Comparison of ENCODE assay signal across 9 mouse cellular contexts in genomic region chr6:83161442-83161841, GRCm38 (mm10). TPM values are rescaled to one million over a fixed set of nuclear protein-coding genes. Genes with fewer than 3 reads are reported as not detected.
DNase-seq lines count a peak whose midpoint lies in the region; ATAC-seq and TF ChIP-seq lines count a peak whose summit lies in the region.
"Had no signal": no experiment of that assay in that cellular context is flagged by ENCODE, and none has a peak within 500 bp of the region (broad histone marks: within the 10 kb centered on the region; RNA-seq: fewer than 3 reads in every experiment).

No protein-coding gene starts in this region.

- no peaks in the 10 kb centered on the region for H3K9me3 ChIP-seq in heart, postnatal 0 days (replicated peaks; ENCODE audit: control insufficient read depth, low read length)
- no peaks in the 10 kb centered on the region for H3K9me3 ChIP-seq in hindbrain, embryonic 15.5 days
- no peaks in the 10 kb centered on the region for H3K9me3 ChIP-seq in midbrain, embryonic 13.5 days

- 9% methylated on average over 19 of the region's 19 CpGs for whole genome bisulfite sequencing in heart, postnatal 0 days
- 7% methylated on average over 19 of the region's 19 CpGs for WGBS in hindbrain, embryonic 15.5 days
- 6% methylated on average over 19 of the region's 19 CpGs for WGBS in midbrain, embryonic 13.5 days

- peak overlapping the region; percentile 69 for H3K4me2 ChIP-seq in heart, postnatal 0 days (ENCODE audit: low read depth, low read length)
- peak overlapping the region; percentile 54 for H3K4me2 ChIP-seq in hindbrain, embryonic 15.5 days
- peak overlapping the region; percentile 44 for H3K4me2 ChIP-seq in midbrain, embryonic 13.5 days (replicated peaks)

- no peaks in the 10 kb centered on the region for H3K36me3 ChIP-seq in heart, postnatal 0 days (replicated peaks; ENCODE audit: control insufficient read depth, insufficient read depth, low read length)
- no peaks in the 10 kb centered on the region for H3K36me3 ChIP-seq in hindbrain, embryonic 15.5 days
- H3K36me3 ChIP-seq in midbrain, embryonic 13.5 days: no peaks in the 10 kb centered on the region

- peaks cover 27% of the 10 kb centered on the region for H3K27me3 ChIP-seq in heart, postnatal 0 days (ENCODE audit: control insufficient read depth, insufficient read depth, low read length)
- H3K27me3 ChIP-seq in hindbrain, embryonic 15.5 days: peaks cover 29% of the 10 kb centered on the region
- H3K27me3 ChIP-seq in midbrain, embryonic 13.5 days: peaks cover 43% of the 10 kb centered on the region

- TF ChIP-seq CTCF in heart, postnatal 0 days (IDR thresholded peaks at IDR 0.05; ENCODE audit: low read depth): no peak

- peak overlapping the region; percentile 22; the same call in 1 of the 2 replicates for H3K9ac ChIP-seq in heart, postnatal 0 days (replicated peaks; ENCODE audit: low read depth, low read length)
- H3K9ac ChIP-seq in hindbrain, embryonic 15.5 days: no peak overlapping the region
- peak overlapping the region; percentile 51; the same call in 1 of the 2 replicates for H3K9ac ChIP-seq in midbrain, embryonic 13.5 days (replicated peaks)

- no peak overlapping the region for H3K27ac ChIP-seq in heart, postnatal 0 days (ENCODE audit: low read depth)
- H3K27ac ChIP-seq in brown adipose tissue, adult 24 weeks (replicated peaks; ENCODE audit: low read depth, low read length): no peak overlapping the region
- no peak overlapping the region for H3K27ac ChIP-seq in hindbrain, embryonic 15.5 days (replicated peaks)
- no peak overlapping the region for H3K27ac ChIP-seq in midbrain, embryonic 13.5 days

- peaks cover 12% of the 10 kb centered on the region for H3K4me1 ChIP-seq in heart, postnatal 0 days (ENCODE audit: control insufficient read depth, insufficient read depth)
- H3K4me1 ChIP-seq in brown adipose tissue, adult 24 weeks (ENCODE audit: control insufficient read depth, insufficient read depth, insufficient read length, low read length): peaks cover 3% of the 10 kb centered on the region; the same call in 1 of the 2 replicates
- H3K4me1 ChIP-seq in hindbrain, embryonic 15.5 days (replicated peaks): peaks cover 26% of the 10 kb centered on the region
- H3K4me1 ChIP-seq in midbrain, embryonic 13.5 days (replicated peaks): peaks cover 25% of the 10 kb centered on the region

- peak overlapping the region; percentile 43 for H3K4me3 ChIP-seq in heart, postnatal 0 days (ENCODE audit: low read depth, low read length)
- peak overlapping the region; percentile 61; the same call in 1 of the 2 replicates for H3K4me3 ChIP-seq in brown adipose tissue, adult 24 weeks (ENCODE audit: insufficient read depth, low read depth, low read length)
- peak overlapping the region; percentile 26 for H3K4me3 ChIP-seq in hindbrain, embryonic 15.5 days
- H3K4me3 ChIP-seq in midbrain, embryonic 13.5 days (replicated peaks): peak overlapping the region; percentile 28

- no peak for TF ChIP-seq EP300 in heart, postnatal 0 days (IDR thresholded peaks at IDR 0.05; ENCODE audit: low read depth)

- no peak for DNase-seq in heart, postnatal 0 days (ENCODE audit: low spot score)
- DNase-seq in heart, adult 8-10 months (ENCODE audit: low spot score): no peak
- DNase-seq in thymus, postnatal 4 days: no peak
- no peak for DNase-seq in layer of hippocampus, adult 18-20 months (ENCODE audit: low spot score in 2 of 2)
- DNase-seq in spleen, postnatal 4 days (ENCODE audit: low spot score in 2 of 2): no peak
- DNase-seq: gastrocnemius, postnatal 14 days had no signal

- ATAC-seq in heart, postnatal 0 days (ENCODE audit: insufficient read depth, low read depth): no peak
- ATAC-seq in hindbrain, embryonic 15.5 days (ENCODE audit: low FRiP score, low read depth): no peak
- ATAC-seq in midbrain, embryonic 13.5 days: no peak

RNA-seq across cellular contexts. Expression of gene Dctn1, which starts 4.3 kb away (rescaled TPM):
- 45.9 and 47.7 TPM in 2 replicates for total RNA-seq in heart, postnatal 0 days (2014; rRNA removed; ENCODE audit: low replicate concordance)
- polyA plus RNA-seq in heart, postnatal 0 days (2015; fragmentation: Nextera tagmentation; extraction: Ambion mirVana): 48.9 and 50.8 TPM in 2 replicates
- 100 to 1,000 TPM; 120 to 137 (median 134) TPM for total RNA-seq in heart, adult 8-10 months (2022)
- polyA plus RNA-seq in brown adipose tissue, adult 24 weeks (2012; ENCODE audit: insufficient read depth, insufficient read length, missing spikeins): 31.0 and 31.2 TPM in 2 replicates
- 148 and 160 TPM in 2 replicates for polyA plus RNA-seq in hindbrain, embryonic 15.5 days (2015; fragmentation: Nextera tagmentation; extraction: Ambion mirVana)
- polyA plus RNA-seq in midbrain, embryonic 13.5 days (2015; fragmentation: Nextera tagmentation; extraction: Ambion mirVana): 127 and 140 TPM in 2 replicates
- total RNA-seq in layer of hippocampus, adult 18-20 months (2021): 100 to 1,000 TPM; 398 to 403 TPM

RNA-seq across cellular contexts. Expression of gene 1700003E16Rik, which starts 5.2 kb away (rescaled TPM):
- 2.0 TPM in 1 of 2 replicates, not detected in the other for total RNA-seq in heart, postnatal 0 days (2014; rRNA removed; ENCODE audit: low replicate concordance)
- 0.20 and 0.45 TPM in 2 replicates for polyA plus RNA-seq in heart, postnatal 0 days (2015; fragmentation: Nextera tagmentation; extraction: Ambion mirVana)
- under 1 TPM; 0.16 to 0.41 (median 0.18) TPM for total RNA-seq in heart, adult 8-10 months (2022)
- polyA plus RNA-seq in brown adipose tissue, adult 24 weeks (2012; ENCODE audit: insufficient read depth, insufficient read length, missing spikeins): not detected in 2 replicates
- polyA plus RNA-seq in hindbrain, embryonic 15.5 days (2015; fragmentation: Nextera tagmentation; extraction: Ambion mirVana): 9.7 and 9.8 TPM in 2 replicates
- 3.0 and 3.3 TPM in 2 replicates for polyA plus RNA-seq in midbrain, embryonic 13.5 days (2015; fragmentation: Nextera tagmentation; extraction: Ambion mirVana)
- total RNA-seq in layer of hippocampus, adult 18-20 months (2021): 10 to 100 TPM; 25.3 to 26.1 TPM
- total RNA-seq: gastrocnemius, postnatal 14 days had no signal

RNA-seq across cellular contexts. Expression of gene Wdr54, which starts 5.2 kb away (rescaled TPM):
- 1.4 and 5.5 TPM in 2 replicates for total RNA-seq in heart, postnatal 0 days (2014; rRNA removed; ENCODE audit: low replicate concordance)
- 0.96 and 1.1 TPM in 2 replicates for polyA plus RNA-seq in heart, postnatal 0 days (2015; fragmentation: Nextera tagmentation; extraction: Ambion mirVana)
- total RNA-seq in heart, adult 8-10 months (2022): 1 to 10 TPM; 2.1 to 2.6 (median 2.4) TPM
- not detected in 2 replicates for polyA plus RNA-seq in brown adipose tissue, adult 24 weeks (2012; ENCODE audit: insufficient read depth, insufficient read length, missing spikeins)
- 17.8 and 19.3 TPM in 2 replicates for polyA plus RNA-seq in hindbrain, embryonic 15.5 days (2015; fragmentation: Nextera tagmentation; extraction: Ambion mirVana)
- polyA plus RNA-seq in midbrain, embryonic 13.5 days (2015; fragmentation: Nextera tagmentation; extraction: Ambion mirVana): 16.1 and 19.2 TPM in 2 replicates
- total RNA-seq in layer of hippocampus, adult 18-20 months (2021): 10 to 100 TPM; 24.4 to 27.6 TPM

RNA-seq across cellular contexts. Expression of gene Rtkn, which starts 26.2 kb away (rescaled TPM):
- 40.0 and 45.9 TPM in 2 replicates for total RNA-seq in heart, postnatal 0 days (2014; rRNA removed; ENCODE audit: low replicate concordance)
- polyA plus RNA-seq in heart, postnatal 0 days (2015; fragmentation: Nextera tagmentation; extraction: Ambion mirVana): 12.5 and 13.0 TPM in 2 replicates
- total RNA-seq in heart, adult 8-10 months (2022): 1 to 10 TPM; 4.8 to 5.4 (median 5.3) TPM
- polyA plus RNA-seq in brown adipose tissue, adult 24 weeks (2012; ENCODE audit: insufficient read depth, insufficient read length, missing spikeins): 4.5 and 7.1 TPM in 2 replicates
- 14.9 and 17.8 TPM in 2 replicates for polyA plus RNA-seq in hindbrain, embryonic 15.5 days (2015; fragmentation: Nextera tagmentation; extraction: Ambion mirVana)
- 16.5 and 18.8 TPM in 2 replicates for polyA plus RNA-seq in midbrain, embryonic 13.5 days (2015; fragmentation: Nextera tagmentation; extraction: Ambion mirVana)
- total RNA-seq in layer of hippocampus, adult 18-20 months (2021): 10 to 100 TPM; 73.5 to 75.8 TPM

RNA-seq across cellular contexts. Expression of gene Ino80b, which starts 36.2 kb away (rescaled TPM):
- total RNA-seq in heart, postnatal 0 days (2014; rRNA removed; ENCODE audit: low replicate concordance): 8.9 and 11.6 TPM in 2 replicates
- polyA plus RNA-seq in heart, postnatal 0 days (2015; fragmentation: Nextera tagmentation; extraction: Ambion mirVana): 5.5 and 6.8 TPM in 2 replicates
- total RNA-seq in heart, adult 8-10 months (2022): 10 to 100 TPM; 11.3 to 19.5 (median 15.3) TPM
- 8.7 and 13.1 TPM in 2 replicates for polyA plus RNA-seq in brown adipose tissue, adult 24 weeks (2012; ENCODE audit: insufficient read depth, insufficient read length, missing spikeins)
- 13.8 and 16.3 TPM in 2 replicates for polyA plus RNA-seq in hindbrain, embryonic 15.5 days (2015; fragmentation: Nextera tagmentation; extraction: Ambion mirVana)
- polyA plus RNA-seq in midbrain, embryonic 13.5 days (2015; fragmentation: Nextera tagmentation; extraction: Ambion mirVana): 12.1 and 14.9 TPM in 2 replicates
- 10 to 100 TPM; 28.0 to 29.5 TPM for total RNA-seq in layer of hippocampus, adult 18-20 months (2021)
